Mouse (Mus musculus): Measurements from ENCODE around the gene Zyg11a. TPM values are rescaled to one million over a fixed set of nuclear protein-coding genes. Genes with fewer than 3 reads are reported as not detected.

Gene Zyg11a
- polyA plus RNA-seq (2014; fragmentation: Nextera tagmentation; extraction: Ambion mirVana), result 0.31 TPM in 1 of 2 replicates, not detected in the other

GRCm38 (mm10) chr4:108217332-108218179 lies at the start of gene Zyg11a:
Zyg11a (minus strand) TSS chr4:108218048.
- peak within 1 kb of the TSS; percentile 36 for H3K4me3 ChIP-seq (ENCODE audit: low read depth, low read length)

GRCm38 (mm10) chr4:108265774-108266173 lies 47.9 kb upstream of the Zyg11a start:
- H3K36me3 ChIP-seq (ENCODE audit: control insufficient read depth, insufficient read depth, low read length), result 0 out of 2 replicates have a peak, but pooled peaks cover 5% of the 10 kb centered on the region

More at GRCm38 (mm10) chr4:108217332-108218179, at the start of gene Zyg11a:
- ATAC-seq (ENCODE audit: low FRiP score) (peak; percentile 45; the same call in 1 of the 2 replicates), DNase-seq (ENCODE audit: low spot score) (peak; percentile 51)
- peak within 1 kb of the TSS; percentile 50 for H3K4me2 ChIP-seq (replicated peaks; ENCODE audit: low read depth, low read length)
- H3K27ac ChIP-seq (ENCODE audit: low read depth, low read length), result no peak within 1 kb of the TSS
- WGBS, result 1% methylated on average over 93 of the region's 107 CpGs
- H3K36me3 ChIP-seq (ENCODE audit: control insufficient read depth, insufficient read depth, low read length), result no peaks in the 10 kb centered on the region
- no peak within 1 kb of the TSS for H3K9ac ChIP-seq (ENCODE audit: low read depth, low read length)
- H3K27me3 ChIP-seq (ENCODE audit: control insufficient read depth, insufficient read depth, low read length), result peaks cover 29% of the 10 kb centered on the region
- no peaks in the 10 kb centered on the region for H3K9me3 ChIP-seq (ENCODE audit: control insufficient read depth, low read length)
- no peaks in the 10 kb centered on the region; the same call in 1 of the 2 replicates for H3K4me1 ChIP-seq (replicated peaks; ENCODE audit: control insufficient read depth, insufficient read depth, low read length)

GRCm38 (mm10) chr4:108253317-108253716 lies 35.5 kb upstream of the Zyg11a start:
- Histone ChIP-seq H3K27me3 (ENCODE audit: control insufficient read depth, insufficient read depth, low read length) (no peaks in the 10 kb centered on the region), H3K27ac (ENCODE audit: low read depth, low read length) (no peak overlapping the region), H3K4me3 (ENCODE audit: low read depth, low read length) (no peak overlapping the region), H3K9me3 (ENCODE audit: control insufficient read depth, low read length) (no peaks in the 10 kb centered on the region), H3K4me2 (replicated peaks; ENCODE audit: low read depth, low read length) (no peak overlapping the region), H3K9ac (ENCODE audit: low read depth, low read length) (no peak overlapping the region), H3K4me1 (replicated peaks; ENCODE audit: control insufficient read depth, insufficient read depth, low read length) (no peaks in the 10 kb centered on the region), H3K36me3 (ENCODE audit: control insufficient read depth, insufficient read depth, low read length) (peaks cover 13% of the 10 kb centered on the region; the same call in 1 of the 2 replicates)
- 90% methylated on average over 6 of the region's 6 CpGs for WGBS
- ATAC-seq (ENCODE audit: low FRiP score) (no peak), DNase-seq (ENCODE audit: low spot score) (no peak)

More at GRCm38 (mm10) chr4:108265774-108266173, 47.9 kb upstream of the Zyg11a start:
- 93% methylated on average over 7 of the region's 7 CpGs for WGBS
- H3K4me3 ChIP-seq (ENCODE audit: low read depth, low read length), result no peak overlapping the region
- H3K9me3 ChIP-seq (ENCODE audit: control insufficient read depth, low read length), result no peaks in the 10 kb centered on the region
- H3K27ac ChIP-seq (ENCODE audit: low read depth, low read length), result no peak overlapping the region
- H3K4me1 ChIP-seq (replicated peaks; ENCODE audit: control insufficient read depth, insufficient read depth, low read length), result no peaks in the 10 kb centered on the region
- no peak for ATAC-seq (ENCODE audit: low FRiP score)
- no peaks in the 10 kb centered on the region for H3K27me3 ChIP-seq (ENCODE audit: control insufficient read depth, insufficient read depth, low read length)
- H3K4me2 ChIP-seq (replicated peaks; ENCODE audit: low read depth, low read length), result no peak overlapping the region
- H3K9ac ChIP-seq (ENCODE audit: low read depth, low read length), result no peak overlapping the region
- DNase-seq (ENCODE audit: low spot score), result no peak

GRCm38 (mm10) chr4:108250501-108250900 lies 32.7 kb upstream of the Zyg11a start:
- DNase-seq (ENCODE audit: low spot score) (no peak), ATAC-seq (ENCODE audit: low FRiP score) (no peak)
- H3K9me3 ChIP-seq (ENCODE audit: control insufficient read depth, low read length), result no peaks in the 10 kb centered on the region
- no peak overlapping the region for H3K4me3 ChIP-seq (ENCODE audit: low read depth, low read length)
- H3K36me3 ChIP-seq (ENCODE audit: control insufficient read depth, insufficient read depth, low read length), result 0 out of 2 replicates have a peak, but pooled peaks cover 8% of the 10 kb centered on the region
- H3K27ac ChIP-seq (ENCODE audit: low read depth, low read length), result no peak overlapping the region
- WGBS, result 95% methylated on average over 9 of the region's 9 CpGs
- no peak overlapping the region for H3K9ac ChIP-seq (ENCODE audit: low read depth, low read length)
- H3K4me1 ChIP-seq (replicated peaks; ENCODE audit: control insufficient read depth, insufficient read depth, low read length), result no peaks in the 10 kb centered on the region
- no peak overlapping the region for H3K4me2 ChIP-seq (replicated peaks; ENCODE audit: low read depth, low read length)
- H3K27me3 ChIP-seq (ENCODE audit: control insufficient read depth, insufficient read depth, low read length), result no peaks in the 10 kb centered on the region

GRCm38 (mm10) chr4:108249314-108249713 lies 31.5 kb upstream of the Zyg11a start:
- Histone ChIP-seq H3K9me3 (ENCODE audit: control insufficient read depth, low read length) (no peaks in the 10 kb centered on the region), H3K4me1 (replicated peaks; ENCODE audit: control insufficient read depth, insufficient read depth, low read length) (no peaks in the 10 kb centered on the region), H3K4me2 (replicated peaks; ENCODE audit: low read depth, low read length) (no peak overlapping the region), H3K36me3 (ENCODE audit: control insufficient read depth, insufficient read depth, low read length) (0 out of 2 replicates have a peak, but pooled peaks cover 8% of the 10 kb centered on the region), H3K27me3 (ENCODE audit: control insufficient read depth, insufficient read depth, low read length) (no peaks in the 10 kb centered on the region), H3K4me3 (ENCODE audit: low read depth, low read length) (no peak overlapping the region), H3K27ac (ENCODE audit: low read depth, low read length) (no peak overlapping the region), H3K9ac (ENCODE audit: low read depth, low read length) (no peak overlapping the region)
- 96% methylated on average over 3 of the region's 3 CpGs for WGBS
- DNase-seq (ENCODE audit: low spot score) (no peak), ATAC-seq (ENCODE audit: low FRiP score) (no peak)

- ATAC-seq (ENCODE audit: low FRiP score), result no peak
- Histone ChIP-seq H3K4me3 (ENCODE audit: low read depth, low read length) (no peak overlapping the region), H3K27ac (ENCODE audit: low read depth, low read length) (no peak overlapping the region), H3K27me3 (ENCODE audit: control insufficient read depth, insufficient read depth, low read length) (no peaks in the 10 kb centered on the region), H3K4me1 (replicated peaks; ENCODE audit: control insufficient read depth, insufficient read depth, low read length) (no peaks in the 10 kb centered on the region), H3K36me3 (ENCODE audit: control insufficient read depth, insufficient read depth, low read length) (no peaks in the 10 kb centered on the region), H3K4me2 (replicated peaks; ENCODE audit: low read depth, low read length) (no peak overlapping the region), H3K9me3 (ENCODE audit: control insufficient read depth, low read length) (no peaks in the 10 kb centered on the region), H3K9ac (ENCODE audit: low read depth, low read length) (no peak overlapping the region)
- DNase-seq (ENCODE audit: low spot score), result no peak
- WGBS, result 90% methylated on average over 3 of the region's 3 CpGs
Observed at GRCm38 (mm10) chr4:108233654-108234053, 15.8 kb upstream of the Zyg11a start.

DNA sequence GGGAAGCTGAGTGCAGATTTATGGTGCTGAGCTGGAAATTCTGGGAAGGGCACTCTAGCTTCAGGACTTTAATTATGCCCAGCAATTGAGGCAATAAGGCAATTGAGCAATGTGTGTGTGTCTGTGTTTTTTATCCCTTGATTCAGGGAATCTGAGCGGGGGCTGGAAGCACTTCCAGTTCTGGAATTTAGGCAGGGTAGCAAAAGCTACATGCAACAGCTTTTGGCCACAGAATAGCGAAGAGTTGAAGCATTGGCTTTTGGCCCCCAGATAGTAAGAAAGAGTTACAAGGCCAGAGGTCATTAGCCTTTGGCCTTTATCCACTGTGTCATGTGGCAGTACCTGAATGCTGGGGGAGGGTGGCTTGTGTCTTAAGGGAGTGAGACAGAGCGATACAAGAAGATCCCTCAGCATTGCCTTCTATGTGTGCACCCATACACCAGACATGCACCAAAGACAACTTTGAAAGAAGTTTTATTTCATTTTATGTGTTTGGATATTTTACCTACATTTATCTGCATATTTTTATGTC lies 7.6 kb upstream of the Zyg11a start:
- H3K9ac ChIP-seq (ENCODE audit: low read depth, low read length), result no peak overlapping the region
- 42% methylated on average over 3 of the region's 3 CpGs for WGBS
- H3K27me3 ChIP-seq (ENCODE audit: control insufficient read depth, insufficient read depth, low read length), result no peaks in the 10 kb centered on the region
- no peak overlapping the region for H3K4me2 ChIP-seq (replicated peaks; ENCODE audit: low read depth, low read length)
- ATAC-seq (ENCODE audit: low FRiP score) (no peak), DNase-seq (ENCODE audit: low spot score) (no peak)
- no peaks in the 10 kb centered on the region for H3K9me3 ChIP-seq (ENCODE audit: control insufficient read depth, low read length)
- H3K4me1 ChIP-seq (replicated peaks; ENCODE audit: control insufficient read depth, insufficient read depth, low read length), result no peaks in the 10 kb centered on the region
- H3K27ac ChIP-seq (ENCODE audit: low read depth, low read length), result no peak overlapping the region
- H3K4me3 ChIP-seq (ENCODE audit: low read depth, low read length), result no peak overlapping the region
- H3K36me3 ChIP-seq (ENCODE audit: control insufficient read depth, insufficient read depth, low read length), result no peaks in the 10 kb centered on the region

DNA sequence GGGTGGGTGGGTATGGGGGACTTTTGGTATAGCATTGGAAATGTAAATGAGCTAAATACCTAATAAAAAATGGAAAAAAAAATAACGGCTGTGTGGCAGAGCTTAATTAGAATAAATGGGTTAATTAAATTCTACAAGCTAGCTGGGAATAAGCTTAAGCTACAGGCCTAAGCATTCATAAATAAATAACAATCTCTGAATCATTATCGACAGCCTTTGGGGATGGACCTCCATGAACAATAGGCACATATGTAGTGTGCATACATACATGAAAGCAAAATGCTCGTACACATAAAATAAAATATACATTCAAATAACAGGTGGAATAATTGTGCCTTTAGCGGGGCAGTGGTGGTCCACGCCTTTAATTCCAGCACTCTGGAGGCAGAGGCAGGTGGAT lies 4.7 kb upstream of the Zyg11a start:
- H3K4me1 ChIP-seq (replicated peaks; ENCODE audit: control insufficient read depth, insufficient read depth, low read length), result no peaks in the 10 kb centered on the region
- no peak overlapping the region for H3K27ac ChIP-seq (ENCODE audit: low read depth, low read length)
- no peak overlapping the region for H3K9ac ChIP-seq (ENCODE audit: low read depth, low read length)
- H3K27me3 ChIP-seq (ENCODE audit: control insufficient read depth, insufficient read depth, low read length), result peaks cover 21% of the 10 kb centered on the region
- DNase-seq (ENCODE audit: low spot score) (no peak), ATAC-seq (ENCODE audit: low FRiP score) (no peak)
- no peaks in the 10 kb centered on the region for H3K9me3 ChIP-seq (ENCODE audit: control insufficient read depth, low read length)
- H3K4me2 ChIP-seq (replicated peaks; ENCODE audit: low read depth, low read length), result no peak overlapping the region
- no peaks in the 10 kb centered on the region for H3K36me3 ChIP-seq (ENCODE audit: control insufficient read depth, insufficient read depth, low read length)
- 92% methylated on average over 5 of the region's 5 CpGs for WGBS
- no peak overlapping the region for H3K4me3 ChIP-seq (ENCODE audit: low read depth, low read length)
